Mouse (Mus musculus) embryonic facial prominence, embryonic 14.5 days (tissue): ENCODE data around the gene Selenbp1. TPM values are rescaled to one million over a fixed set of nuclear protein-coding genes. Genes with fewer than 3 reads are reported as not detected.

ENCODE experiments used
- ATAC-seq: fragments of 200-750 bp; cut with Nextera tagmentation; 2 replicates; pipeline ENCODE4 v1.8.0; 2017; ENCODE audit warnings: low read depth, moderate number of reproducible peaks, moderate TSS enrichment
- DNase-seq: peaks from one replicate; pipeline ENCODE4 v3.0.0-alpha.2; 2015; ENCODE audit warnings: low spot score
- H3K27ac ChIP-seq: fragments of 300-500 bp; sonication (generic); replicated peaks from 2 replicates; pipeline ENCODE4 v1.5.1; 2014; ENCODE audit warnings: low read depth, mild to moderate bottlenecking, low read length, moderate library complexity
- H3K27me3 ChIP-seq: fragments of 300-500 bp; sonication (generic); replicated peaks from 2 replicates; pipeline ENCODE4 v1.6.1; 2014; ENCODE audit warnings: low read length; ENCODE audit not compliant: control insufficient read depth, insufficient read depth
- H3K36me3 ChIP-seq: fragments of 300-500 bp; sonication (generic); 2 replicates; pipeline ENCODE4 v1.6.1; 2014; ENCODE audit warnings: low read length, mixed read lengths; ENCODE audit not compliant: control insufficient read depth, insufficient read depth
- H3K4me1 ChIP-seq: fragments of 300-500 bp; sonication (generic); 2 replicates; pipeline ENCODE4 v1.6.1; 2014; ENCODE audit warnings: antibody characterized with exemption, low read length; ENCODE audit not compliant: control insufficient read depth, insufficient read depth
- H3K4me2 ChIP-seq: fragments of 300-500 bp; sonication (generic); 2 replicates; pipeline ENCODE4 v1.6.1; 2014; ENCODE audit warnings: low read depth, mild to moderate bottlenecking, low read length, moderate library complexity, mixed read lengths
- H3K4me3 ChIP-seq: fragments of 300-500 bp; sonication (generic); 2 replicates; pipeline ENCODE4 v1.5.1; 2014; ENCODE audit warnings: low read depth, mild to moderate bottlenecking, low read length
- H3K9ac ChIP-seq: fragments of 300-500 bp; sonication (generic); 2 replicates; pipeline ENCODE4 v1.6.1; 2014; ENCODE audit warnings: low read depth, mild to moderate bottlenecking, low read length, moderate library complexity, mixed read lengths
- H3K9me3 ChIP-seq: fragments of 300-500 bp; sonication (generic); 2 replicates; pipeline ENCODE4 v1.6.1; 2016; ENCODE audit warnings: low read length; ENCODE audit not compliant: control insufficient read depth
- WGBS: fragments of 180-500 bp; shearing (Covaris S2); extraction: QIAGEN DNeasy Blood & Tissue Kit; methylation state at CpG from one replicate; pipeline ENCODE4 v1.1.7; 2014; 5-methylcytosine and 5-hydroxymethylcytosine counted together
- polyA plus RNA-seq: library from polyadenylated mRNA; unstranded; fragments of >200 nt; fragmentation: Nextera tagmentation; extraction: Ambion mirVana; gene quantifications from 2 replicates; pipeline ENCODE4 v1.2.1, GENCODE M21; 2014

The Selenbp1 gene
- polyA plus RNA-seq, 1 experiment from 2014 or later: 41.0 TPM

- Histone ChIP-seq H3K4me3 (no peak overlapping the region), H3K27ac (no peak overlapping the region), H3K27me3 (no peaks in the 10 kb centered on the region), H3K4me2 (no peak overlapping the region), H3K36me3 (peaks cover 38% of the 10 kb centered on the region), H3K9ac (no peak overlapping the region), H3K9me3 (no peaks in the 10 kb centered on the region), H3K4me1 (peaks cover 6% of the 10 kb centered on the region)
- ATAC-seq: no peak
- DNase-seq: peak; percentile 32
- WGBS: 88% methylated on average over 8 of the region's 8 CpGs
These were observed 25.4 kb downstream of the Selenbp1 start for GRCm38 (mm10) chr3:94958295-94958694.

- Histone ChIP-seq H3K27ac (no peak overlapping the region), H3K4me3 (no peak overlapping the region), H3K36me3 (peaks cover 38% of the 10 kb centered on the region), H3K9ac (no peak overlapping the region; the same call in 1 of the 2 replicates), H3K4me1 (peaks cover 4% of the 10 kb centered on the region), H3K27me3 (no peaks in the 10 kb centered on the region), H3K4me2 (no peak overlapping the region), H3K9me3 (no peaks in the 10 kb centered on the region)
- no peak for ATAC-seq
- DNase-seq: no peak
- WGBS: 56% methylated on average over 8 of the region's 8 CpGs
These were observed 27.0 kb downstream of the Selenbp1 start for GRCm38 (mm10) chr3:94959871-94960270.

DNA sequence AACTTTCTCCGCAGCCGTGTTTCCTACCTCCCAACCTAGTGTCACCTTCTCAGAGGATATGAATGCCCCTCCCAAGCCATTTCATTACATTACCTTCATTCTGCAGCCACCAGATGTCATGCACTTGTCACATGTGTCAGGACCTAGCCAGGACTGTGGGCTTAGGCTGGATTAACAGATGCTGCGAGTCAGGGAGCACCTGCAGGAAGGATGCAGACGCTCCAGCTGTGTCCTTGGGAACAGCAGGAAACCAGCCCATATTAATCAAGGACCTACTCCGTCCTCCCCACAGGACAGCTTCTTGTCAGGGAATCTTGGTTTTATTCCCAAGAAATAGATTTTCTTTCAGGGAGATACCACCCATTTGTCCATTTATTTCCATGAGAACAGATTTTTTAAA is 27.5 kb downstream of the Selenbp1 start:
- H3K27me3 ChIP-seq: no peaks in the 10 kb centered on the region
- 44% methylated on average over 5 of the region's 5 CpGs for WGBS
- H3K27ac ChIP-seq: no peak overlapping the region
- H3K9me3 ChIP-seq: no peaks in the 10 kb centered on the region
- DNase-seq: no peak
- H3K4me1 ChIP-seq: no peaks in the 10 kb centered on the region
- H3K9ac ChIP-seq: no peak overlapping the region; the same call in 1 of the 2 replicates
- no peak for ATAC-seq
- no peak overlapping the region for H3K4me2 ChIP-seq
- no peak overlapping the region for H3K4me3 ChIP-seq
- peaks cover 38% of the 10 kb centered on the region for H3K36me3 ChIP-seq

DNA sequence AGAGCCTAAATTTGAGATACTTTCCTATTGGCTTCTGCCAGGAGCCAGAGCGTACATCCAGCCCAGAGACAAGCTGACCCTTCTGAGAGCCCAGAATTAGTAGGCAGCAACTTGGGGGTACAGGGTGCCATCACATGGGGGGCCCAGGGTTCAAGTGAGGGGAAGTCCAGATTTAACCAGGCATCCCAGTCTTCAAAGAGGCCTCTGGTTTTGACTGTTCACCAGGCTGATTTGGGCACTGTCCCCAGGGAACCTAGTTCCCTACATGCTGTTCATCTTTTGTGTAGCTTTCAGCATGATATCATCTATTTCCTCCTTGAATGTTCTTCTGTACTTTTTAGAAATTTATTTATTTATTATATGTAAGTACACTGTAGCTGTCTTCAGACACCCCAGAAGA is 32.1 kb downstream of the Selenbp1 start:
- DNase-seq (no peak), ATAC-seq (no peak)
- Histone ChIP-seq H3K4me3 (no peak overlapping the region), H3K9ac (no peak overlapping the region), H3K4me1 (no peaks in the 10 kb centered on the region), H3K36me3 (no peaks in the 10 kb centered on the region), H3K4me2 (no peak overlapping the region), H3K27ac (no peak overlapping the region), H3K9me3 (no peaks in the 10 kb centered on the region), H3K27me3 (no peaks in the 10 kb centered on the region)
- WGBS: 90% methylated on average over 1 of the region's 1 CpGs

DNA sequence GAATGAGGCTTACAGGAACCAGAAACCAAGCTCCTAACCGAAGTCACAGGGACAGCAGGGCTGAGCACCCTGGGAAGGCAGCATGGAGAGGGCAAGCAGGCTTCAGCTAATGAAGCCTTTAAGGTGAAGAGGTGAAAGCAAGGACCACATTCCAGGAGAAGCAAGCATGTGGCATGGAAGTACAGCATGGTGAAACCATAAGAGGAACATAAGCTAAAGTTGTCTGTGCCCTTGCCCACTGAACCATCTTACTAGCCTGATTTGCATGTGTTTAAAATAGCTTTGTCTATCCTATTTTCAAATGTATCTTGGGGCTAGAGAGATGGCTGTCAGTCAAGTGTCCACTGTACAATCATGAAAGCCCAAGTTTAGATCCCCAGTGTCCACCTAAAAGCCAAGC is 33.0 kb downstream of the Selenbp1 start:
- ATAC-seq (no peak), DNase-seq (no peak)
- Histone ChIP-seq H3K27me3 (no peaks in the 10 kb centered on the region), H3K4me3 (no peak overlapping the region), H3K36me3 (no peaks in the 10 kb centered on the region), H3K27ac (no peak overlapping the region), H3K4me1 (no peaks in the 10 kb centered on the region), H3K9ac (no peak overlapping the region), H3K9me3 (no peaks in the 10 kb centered on the region), H3K4me2 (no peak overlapping the region)
- WGBS: 81% methylated on average over 1 of the region's 1 CpGs

GRCm38 (mm10) chr3:94972552-94972951 is 39.7 kb downstream of the Selenbp1 start:
- 0 out of 2 replicates have a peak, but pooled peaks cover 7% of the 10 kb centered on the region for H3K36me3 ChIP-seq
- no peak overlapping the region for H3K4me2 ChIP-seq
- no peaks in the 10 kb centered on the region for H3K9me3 ChIP-seq
- H3K4me3 ChIP-seq: no peak overlapping the region
- WGBS: 84% methylated on average over 3 of the region's 3 CpGs
- no peak overlapping the region for H3K9ac ChIP-seq
- no peak for ATAC-seq
- H3K27me3 ChIP-seq: no peaks in the 10 kb centered on the region
- no peak for DNase-seq
- no peak overlapping the region for H3K27ac ChIP-seq
- H3K4me1 ChIP-seq: peaks cover 14% of the 10 kb centered on the region

DNA sequence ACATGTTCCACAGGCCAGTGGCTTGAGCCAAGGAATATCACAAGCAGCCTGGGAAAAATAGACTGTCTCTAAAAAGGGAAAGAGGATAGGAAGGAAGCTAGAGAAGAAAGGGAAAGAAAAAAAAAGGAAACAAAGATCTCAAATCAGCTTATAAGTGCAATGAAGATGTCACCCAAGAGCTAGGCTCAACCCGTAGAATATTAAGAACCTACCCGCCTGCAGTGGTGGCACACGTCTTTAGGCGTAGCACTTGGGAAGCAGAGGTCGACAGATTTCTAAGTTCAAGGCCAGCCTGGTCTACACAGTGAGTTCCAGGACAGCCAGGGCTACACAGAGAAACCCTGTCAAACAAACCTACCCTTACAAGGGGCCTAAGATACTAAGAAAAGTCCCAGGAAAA is 40.8 kb downstream of the Selenbp1 start:
- 87% methylated on average over 5 of the region's 5 CpGs for WGBS

GRCm38 (mm10) chr3:94974026-94974527 is 41.2 kb downstream of the Selenbp1 start:
- peak; percentile 10; the same call in 1 of the 2 replicates for ATAC-seq
- peak overlapping the region; percentile 94 for H3K4me3 ChIP-seq
- H3K9ac ChIP-seq: peak overlapping the region; percentile 93
- no peaks in the 10 kb centered on the region for H3K27me3 ChIP-seq
- no peaks in the 10 kb centered on the region for H3K9me3 ChIP-seq
- H3K4me1 ChIP-seq: peaks cover 14% of the 10 kb centered on the region
- peak overlapping the region; percentile 84 for H3K4me2 ChIP-seq
- no peak for DNase-seq
- peaks cover 19% of the 10 kb centered on the region; the same call in 1 of the 2 replicates for H3K36me3 ChIP-seq
- WGBS: 14% methylated on average over 9 of the region's 9 CpGs
- H3K27ac ChIP-seq: no peak overlapping the region

More for the DNA sequence above, 40.8 kb downstream of the Selenbp1 start:
- Histone ChIP-seq H3K27me3 (no peaks in the 10 kb centered on the region), H3K9me3 (no peaks in the 10 kb centered on the region), H3K4me3 (peak overlapping the region; percentile 94; the same call in 1 of the 2 replicates), H3K9ac (peak overlapping the region; percentile 93; the same call in 1 of the 2 replicates), H3K4me2 (peak overlapping the region; percentile 84), H3K36me3 (peaks cover 16% of the 10 kb centered on the region; the same call in 1 of the 2 replicates), H3K4me1 (peaks cover 14% of the 10 kb centered on the region), H3K27ac (no peak overlapping the region)
- ATAC-seq (no peak), DNase-seq (no peak)
